Mouse (Mus musculus): ENCODE data around the gene Art4. TPM values are rescaled to one million over a fixed set of nuclear protein-coding genes. Genes with fewer than 3 reads are reported as not detected.

Art4 gene
- 0.06 TPM in 1 of 2 replicates, not detected in the other for polyA plus RNA-seq (2015; fragmentation: Nextera tagmentation; extraction: Ambion mirVana)

DNA sequence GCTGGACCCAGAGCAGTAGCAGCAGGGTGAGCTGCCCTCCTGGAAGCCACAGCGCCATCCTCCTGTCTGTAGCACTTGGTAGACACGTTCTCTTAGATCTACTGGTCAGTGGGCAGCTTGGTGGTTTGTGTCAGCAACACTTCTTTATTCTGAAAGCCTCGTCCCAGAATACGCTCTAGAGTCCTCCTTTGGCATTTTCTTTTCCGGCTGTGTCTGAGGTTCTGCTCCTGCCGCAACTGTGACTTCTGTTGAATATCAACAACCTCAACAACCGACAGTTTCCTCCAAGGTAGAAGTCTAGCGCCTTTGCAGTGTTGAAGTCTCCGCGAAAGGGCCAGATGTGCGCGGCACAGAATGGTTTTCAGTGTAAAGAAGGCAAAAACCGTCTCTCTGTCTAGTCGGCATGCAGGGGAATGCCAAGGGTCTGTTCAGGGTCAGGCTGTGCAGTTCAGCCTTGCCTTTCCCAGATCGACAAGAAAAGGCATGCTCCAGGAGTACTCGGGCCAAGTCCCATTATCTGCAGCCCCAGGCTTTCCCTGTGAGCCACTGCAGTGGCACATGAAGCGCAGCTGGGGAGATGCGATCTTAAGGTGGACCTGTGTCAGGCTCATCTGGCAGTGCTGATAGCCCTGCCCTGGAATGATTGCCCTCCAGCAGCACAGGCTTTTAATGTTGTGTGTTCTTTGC, at the start of gene Art4:
Art4 (minus strand) TSS at position 548 of the 687 bp plus-strand sequence.
- H3K4me1 ChIP-seq, result 0 out of 2 replicates have a peak, but pooled peaks cover 4% of the 10 kb centered on the region
- H3K27ac ChIP-seq (replicated peaks), result no peak within 1 kb of the TSS
- H3K27me3 ChIP-seq, result no peaks in the 10 kb centered on the region
- 80% methylated on average over 18 of the region's 18 CpGs for WGBS
- ATAC-seq (replicated peaks), result no peak
- H3K9me3 ChIP-seq, result no peaks in the 10 kb centered on the region
- H3K9ac ChIP-seq (replicated peaks), result no peak within 1 kb of the TSS
- H3K4me3 ChIP-seq, result no peak within 1 kb of the TSS
- no peaks in the 10 kb centered on the region for H3K36me3 ChIP-seq
- no peak within 1 kb of the TSS for H3K4me2 ChIP-seq (replicated peaks)

DNA sequence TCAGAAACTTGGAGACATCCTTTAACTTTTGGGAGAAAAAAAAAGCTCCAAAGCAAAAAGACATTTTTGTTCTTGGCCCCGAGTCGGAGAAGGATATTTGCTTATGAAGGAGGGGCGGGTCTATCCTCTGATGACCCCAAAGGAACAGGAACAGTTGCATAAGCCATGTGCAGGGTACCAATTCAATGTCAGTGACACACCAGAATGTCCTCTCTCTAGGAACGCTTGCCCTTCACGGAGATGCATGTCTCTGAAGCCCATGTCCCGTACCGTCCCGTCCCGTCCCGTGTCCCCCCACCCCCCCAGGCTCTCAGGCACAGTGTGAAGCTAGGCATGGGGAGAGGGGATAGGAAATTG, 49.4 kb upstream of the Art4 start:
- H3K4me1 ChIP-seq, result 0 out of 2 replicates have a peak, but pooled peaks cover 5% of the 10 kb centered on the region
- WGBS, result 89% methylated on average over 10 of the region's 10 CpGs
- H3K27ac ChIP-seq (replicated peaks), result no peak overlapping the region
- no peak overlapping the region for H3K4me2 ChIP-seq (replicated peaks)
- no peak overlapping the region for H3K9ac ChIP-seq (replicated peaks)
- ATAC-seq (replicated peaks), result no peak
- H3K27me3 ChIP-seq, result no peaks in the 10 kb centered on the region
- no peaks in the 10 kb centered on the region for H3K9me3 ChIP-seq
- H3K4me3 ChIP-seq, result no peak overlapping the region
- no peaks in the 10 kb centered on the region for H3K36me3 ChIP-seq

DNA sequence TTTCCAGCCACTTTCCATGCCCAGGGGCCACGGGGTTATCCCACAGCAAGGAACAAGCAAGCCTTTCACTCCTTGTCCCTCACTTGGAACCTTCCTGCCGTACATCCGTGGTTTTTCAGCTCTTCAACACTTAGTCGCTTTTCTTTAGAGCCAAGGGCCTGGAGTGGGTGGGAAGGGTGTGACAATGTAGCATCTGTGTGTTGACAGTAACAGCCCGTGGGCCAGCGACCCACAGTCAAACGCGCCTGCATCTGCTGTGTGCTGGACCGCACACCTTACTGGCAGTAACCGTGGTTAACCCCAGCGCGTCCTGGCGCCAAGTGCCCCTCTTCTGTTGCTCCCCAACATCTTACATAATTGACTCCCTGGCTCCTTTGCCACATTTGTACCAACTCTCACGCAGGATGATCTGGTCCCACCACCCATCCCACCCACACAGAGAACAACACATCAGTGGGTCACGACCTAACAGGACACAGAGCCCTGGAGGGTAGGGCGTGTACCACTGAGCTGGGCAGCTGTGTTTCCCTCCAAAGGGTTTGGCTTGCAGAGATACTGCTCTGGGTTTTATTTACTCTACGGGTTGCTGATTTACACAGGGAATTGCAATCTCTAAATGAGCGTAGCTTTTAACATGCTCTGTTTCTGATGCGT, 48.9 kb upstream of the Art4 start:
- Histone ChIP-seq H3K9me3 (no peaks in the 10 kb centered on the region), H3K9ac (replicated peaks) (no peak overlapping the region), H3K4me1 (0 out of 2 replicates have a peak, but pooled peaks cover 5% of the 10 kb centered on the region), H3K36me3 (no peaks in the 10 kb centered on the region), H3K4me2 (replicated peaks) (no peak overlapping the region), H3K27ac (replicated peaks) (no peak overlapping the region), H3K27me3 (no peaks in the 10 kb centered on the region), H3K4me3 (no peak overlapping the region)
- no peak for ATAC-seq (replicated peaks)
- 86% methylated on average over 19 of the region's 19 CpGs for WGBS

DNA sequence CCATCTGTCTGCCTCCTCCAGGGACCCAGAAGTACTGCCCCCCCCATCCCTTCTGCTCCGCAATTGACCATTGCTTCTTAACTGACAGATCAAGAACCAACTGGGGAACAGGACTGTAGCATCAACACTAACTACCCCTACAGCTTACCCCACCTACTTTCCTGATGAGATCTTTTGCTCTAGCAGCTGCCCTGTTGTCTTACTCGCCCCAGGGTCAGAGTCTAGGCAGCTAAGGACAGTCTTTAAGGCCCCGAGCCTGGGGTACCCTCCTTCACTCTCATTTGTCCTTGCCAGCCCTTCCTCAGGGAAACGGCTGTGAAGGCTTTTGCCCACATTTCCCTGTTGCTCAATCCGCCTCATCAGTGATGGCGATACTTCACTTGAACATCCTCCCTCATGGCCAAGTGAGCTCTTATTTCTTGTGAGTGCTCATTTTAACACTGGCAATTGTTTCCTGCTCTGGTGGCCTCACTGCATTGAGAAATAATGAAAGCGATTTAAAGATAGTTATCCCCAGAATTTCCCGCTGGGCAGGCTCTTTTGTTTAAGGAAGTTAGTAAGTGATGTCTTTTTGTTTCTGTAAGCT, 46.4 kb upstream of the Art4 start:
- H3K27me3 ChIP-seq, result no peaks in the 10 kb centered on the region
- H3K4me2 ChIP-seq (replicated peaks), result no peak overlapping the region
- no peak overlapping the region for H3K27ac ChIP-seq (replicated peaks)
- no peak overlapping the region for H3K4me3 ChIP-seq
- no peak overlapping the region for H3K9ac ChIP-seq (replicated peaks)
- ATAC-seq (replicated peaks), result no peak
- H3K4me1 ChIP-seq, result no peaks in the 10 kb centered on the region
- WGBS, result 64% methylated on average over 8 of the region's 8 CpGs
- no peaks in the 10 kb centered on the region for H3K36me3 ChIP-seq
- H3K9me3 ChIP-seq, result no peaks in the 10 kb centered on the region

DNA sequence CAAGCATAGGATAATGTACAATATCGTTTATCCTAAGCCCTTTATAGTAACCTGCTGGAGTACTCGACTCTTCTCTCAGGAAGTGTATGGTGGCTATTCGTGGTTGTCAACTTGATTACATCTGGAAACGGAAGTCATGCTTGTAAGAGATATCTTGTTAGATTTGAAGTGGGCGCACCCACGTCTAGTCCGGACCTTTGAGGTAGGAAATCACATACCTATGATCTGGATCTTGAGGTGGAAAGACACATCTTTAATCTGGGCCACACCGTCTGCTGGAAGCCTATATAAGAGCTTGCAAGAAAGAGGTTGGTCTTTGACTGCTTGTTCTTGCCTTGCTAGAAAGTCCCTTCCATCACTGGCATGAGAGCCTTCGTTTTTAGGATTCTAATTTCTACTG, 45.0 kb upstream of the Art4 start:
- Histone ChIP-seq H3K27ac (replicated peaks) (no peak overlapping the region), H3K36me3 (no peaks in the 10 kb centered on the region), H3K4me3 (no peak overlapping the region), H3K4me1 (no peaks in the 10 kb centered on the region), H3K4me2 (replicated peaks) (no peak overlapping the region), H3K27me3 (no peaks in the 10 kb centered on the region), H3K9ac (replicated peaks) (no peak overlapping the region), H3K9me3 (no peaks in the 10 kb centered on the region)
- ATAC-seq (replicated peaks), result no peak
- 93% methylated on average over 9 of the region's 9 CpGs for WGBS

DNA sequence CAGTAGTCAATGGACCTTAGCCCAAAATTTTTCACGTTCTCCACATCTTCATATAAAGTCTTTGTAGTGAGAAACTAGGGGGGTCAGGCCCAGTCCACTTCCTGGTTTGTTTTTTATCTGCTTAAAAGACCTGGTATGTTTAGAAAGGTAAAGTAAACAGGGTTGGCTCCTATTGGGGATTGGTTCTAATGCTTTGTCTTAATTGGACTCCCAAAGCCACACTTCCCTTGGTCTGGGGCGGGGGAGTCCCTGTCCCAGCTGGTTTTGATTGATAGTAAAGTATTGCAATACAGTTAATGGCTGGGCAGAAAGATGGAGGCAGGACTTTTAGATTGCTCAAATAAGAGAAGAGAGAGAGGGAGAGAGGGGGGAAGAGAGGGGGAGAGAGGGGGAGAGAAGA, 43.5 kb upstream of the Art4 start:
- 78% methylated on average over 2 of the region's 2 CpGs for WGBS
- Histone ChIP-seq H3K27me3 (no peaks in the 10 kb centered on the region), H3K9ac (replicated peaks) (no peak overlapping the region), H3K4me2 (replicated peaks) (no peak overlapping the region), H3K27ac (replicated peaks) (no peak overlapping the region), H3K4me1 (no peaks in the 10 kb centered on the region), H3K4me3 (no peak overlapping the region), H3K36me3 (no peaks in the 10 kb centered on the region), H3K9me3 (no peaks in the 10 kb centered on the region)
- no peak for ATAC-seq (replicated peaks)

DNA sequence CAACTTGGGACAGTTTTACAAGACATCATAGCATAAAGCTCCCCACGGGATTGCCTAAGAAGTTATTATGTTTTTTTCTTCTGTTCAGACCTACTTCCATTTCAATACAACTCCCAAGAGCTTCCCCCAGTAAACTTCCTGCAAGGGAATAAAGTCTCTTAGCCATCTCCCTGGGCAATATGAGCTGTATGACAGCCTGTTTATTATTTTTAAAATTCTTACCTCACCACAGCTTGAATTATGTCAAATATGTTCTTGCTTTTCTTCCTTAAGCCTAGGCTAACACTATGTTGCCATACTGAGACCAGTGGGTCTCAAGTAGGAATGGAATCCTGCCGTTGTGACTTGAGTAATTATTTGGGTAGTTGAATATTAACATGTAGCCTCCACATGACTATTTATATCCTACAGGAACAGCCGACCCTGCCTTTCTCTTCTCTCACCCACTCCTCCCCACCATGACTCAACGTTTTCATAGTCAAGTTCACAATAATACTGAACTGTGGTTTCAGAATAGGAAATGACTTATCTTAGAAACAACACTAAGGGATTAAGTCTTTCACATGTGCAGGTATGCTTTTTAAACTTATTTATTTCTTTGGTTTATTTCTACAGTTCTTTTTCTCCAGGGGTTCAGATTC, 43.0 kb upstream of the Art4 start:
- no peak overlapping the region for H3K4me2 ChIP-seq (replicated peaks)
- H3K27me3 ChIP-seq, result no peaks in the 10 kb centered on the region
- no peaks in the 10 kb centered on the region for H3K36me3 ChIP-seq
- no peak overlapping the region for H3K27ac ChIP-seq (replicated peaks)
- WGBS, result 85% methylated on average over 4 of the region's 4 CpGs
- H3K4me3 ChIP-seq, result no peak overlapping the region
- ATAC-seq (replicated peaks), result no peak
- no peak overlapping the region for H3K9ac ChIP-seq (replicated peaks)
- no peaks in the 10 kb centered on the region for H3K9me3 ChIP-seq
- H3K4me1 ChIP-seq, result no peaks in the 10 kb centered on the region

DNA sequence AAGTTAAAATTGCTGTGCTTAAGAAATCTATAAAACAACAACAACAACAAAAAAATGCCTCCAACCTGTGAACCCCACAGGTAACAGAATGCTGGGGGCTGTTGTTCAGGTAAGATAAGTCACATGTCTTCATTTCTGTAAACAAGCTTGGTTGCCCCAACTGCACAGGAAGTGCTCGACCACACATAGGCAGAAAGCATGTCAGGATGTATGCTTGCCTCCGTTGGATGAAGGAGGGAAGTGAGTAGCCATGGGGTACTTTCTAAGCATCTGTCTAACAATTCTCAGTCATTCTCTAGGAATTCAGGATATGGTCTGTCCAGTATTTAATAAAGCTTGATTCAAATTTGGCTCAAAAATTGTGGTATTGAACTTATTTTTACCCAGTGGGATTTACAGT, 41.4 kb upstream of the Art4 start:
- H3K4me3 ChIP-seq, result no peak overlapping the region
- H3K4me1 ChIP-seq, result no peaks in the 10 kb centered on the region
- 93% methylated on average over 2 of the region's 2 CpGs for WGBS
- no peaks in the 10 kb centered on the region for H3K36me3 ChIP-seq
- H3K27ac ChIP-seq (replicated peaks), result no peak overlapping the region
- no peaks in the 10 kb centered on the region for H3K27me3 ChIP-seq
- H3K9me3 ChIP-seq, result no peaks in the 10 kb centered on the region
- no peak overlapping the region for H3K4me2 ChIP-seq (replicated peaks)
- no peak overlapping the region for H3K9ac ChIP-seq (replicated peaks)
- ATAC-seq (replicated peaks), result no peak

DNA sequence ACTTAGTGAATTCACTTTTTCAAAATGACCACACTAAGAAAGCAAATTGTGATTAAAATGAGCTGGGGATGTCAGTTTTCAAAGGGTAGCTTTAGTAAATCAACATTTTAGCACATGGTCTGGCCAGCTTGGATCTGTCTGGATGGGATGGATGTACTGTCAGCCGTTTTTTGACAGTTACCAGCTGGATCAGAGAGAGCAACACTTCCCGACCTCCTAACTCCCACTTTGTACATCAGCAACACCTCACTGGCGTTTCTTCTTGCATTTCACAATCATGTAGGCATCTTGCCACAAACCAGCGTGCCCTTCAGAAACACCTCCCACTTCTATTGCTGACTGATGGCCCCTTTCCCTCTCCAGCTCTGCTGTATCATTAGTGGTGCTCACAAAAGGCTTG, 40.7 kb upstream of the Art4 start:
- Histone ChIP-seq H3K27me3 (no peaks in the 10 kb centered on the region), H3K4me1 (no peaks in the 10 kb centered on the region), H3K36me3 (no peaks in the 10 kb centered on the region), H3K4me2 (replicated peaks) (no peak overlapping the region), H3K4me3 (no peak overlapping the region), H3K9ac (replicated peaks) (no peak overlapping the region), H3K27ac (replicated peaks) (no peak overlapping the region), H3K9me3 (no peaks in the 10 kb centered on the region)
- WGBS, result 67% methylated on average over 4 of the region's 4 CpGs
- ATAC-seq (replicated peaks), result no peak

DNA sequence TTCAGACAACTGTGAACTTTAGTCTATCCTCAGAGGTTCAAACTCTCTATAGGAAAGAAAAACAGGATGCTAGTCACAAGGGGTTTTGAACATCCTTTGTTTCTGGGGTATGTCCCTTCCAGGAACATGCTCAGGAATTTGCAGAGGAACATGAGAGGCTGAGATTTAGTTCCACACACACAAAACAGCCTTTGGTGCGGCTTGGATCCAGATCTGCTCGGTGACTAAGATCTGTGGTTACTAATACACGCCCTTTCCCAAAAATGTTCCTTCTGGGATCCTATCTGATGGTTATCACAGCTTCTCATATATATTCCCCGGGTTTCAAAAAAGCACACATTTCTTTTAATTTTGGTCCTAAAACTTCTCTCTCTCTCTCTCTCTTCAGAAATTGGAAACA, 40.3 kb upstream of the Art4 start:
- H3K4me3 ChIP-seq, result no peak overlapping the region
- WGBS, result 90% methylated on average over 4 of the region's 4 CpGs
- H3K9ac ChIP-seq (replicated peaks), result no peak overlapping the region
- no peak for ATAC-seq (replicated peaks)
- H3K4me2 ChIP-seq (replicated peaks), result no peak overlapping the region
- no peaks in the 10 kb centered on the region for H3K27me3 ChIP-seq
- H3K9me3 ChIP-seq, result no peaks in the 10 kb centered on the region
- no peaks in the 10 kb centered on the region for H3K36me3 ChIP-seq
- no peaks in the 10 kb centered on the region for H3K4me1 ChIP-seq
- H3K27ac ChIP-seq (replicated peaks), result no peak overlapping the region

DNA sequence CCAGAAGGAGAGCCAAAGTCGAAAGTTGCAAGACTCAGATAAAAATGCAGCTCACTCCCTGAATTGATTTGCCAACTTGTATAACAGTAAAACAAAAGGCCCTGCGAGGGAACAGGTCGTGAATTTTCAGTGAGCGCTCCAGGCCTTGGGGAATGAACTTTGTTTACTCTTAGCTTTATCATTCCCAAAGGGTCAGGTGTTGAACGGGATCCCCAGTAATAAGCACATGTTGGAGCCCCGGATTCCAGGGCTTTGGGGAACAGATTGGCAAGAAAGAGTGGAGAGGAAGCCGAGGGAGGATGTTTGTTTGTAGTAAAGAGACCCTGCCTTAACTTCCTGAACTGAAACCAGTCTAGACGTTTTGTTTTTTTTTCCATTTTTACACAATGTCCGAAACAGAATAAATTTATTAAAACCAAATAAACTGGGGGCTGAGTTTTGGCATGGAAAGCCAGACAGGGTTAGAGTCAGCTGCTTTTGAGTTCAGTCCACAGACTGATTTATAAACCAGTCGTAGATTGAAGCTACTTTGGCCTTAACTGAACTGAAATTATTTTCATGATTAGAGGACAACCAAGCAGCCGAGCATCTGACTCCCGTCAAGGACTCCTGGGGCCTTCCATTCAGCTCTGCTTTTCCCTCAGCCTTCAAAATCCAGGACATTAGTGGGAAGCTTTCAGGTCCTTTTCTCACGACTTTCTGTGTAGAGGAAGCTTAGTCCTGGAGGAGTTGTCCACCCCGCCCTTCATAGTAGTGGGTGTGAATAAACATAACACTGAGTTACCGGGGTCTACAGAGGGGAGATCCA, 37.2 kb upstream of the Art4 start:
- Histone ChIP-seq H3K9ac (replicated peaks) (no peak overlapping the region), H3K4me3 (no peak overlapping the region), H3K27ac (replicated peaks) (no peak overlapping the region), H3K27me3 (no peaks in the 10 kb centered on the region), H3K4me2 (replicated peaks) (no peak overlapping the region), H3K4me1 (no peaks in the 10 kb centered on the region), H3K36me3 (no peaks in the 10 kb centered on the region), H3K9me3 (no peaks in the 10 kb centered on the region)
- WGBS, result 72% methylated on average over 15 of the region's 15 CpGs
- ATAC-seq (replicated peaks), result no peak

DNA sequence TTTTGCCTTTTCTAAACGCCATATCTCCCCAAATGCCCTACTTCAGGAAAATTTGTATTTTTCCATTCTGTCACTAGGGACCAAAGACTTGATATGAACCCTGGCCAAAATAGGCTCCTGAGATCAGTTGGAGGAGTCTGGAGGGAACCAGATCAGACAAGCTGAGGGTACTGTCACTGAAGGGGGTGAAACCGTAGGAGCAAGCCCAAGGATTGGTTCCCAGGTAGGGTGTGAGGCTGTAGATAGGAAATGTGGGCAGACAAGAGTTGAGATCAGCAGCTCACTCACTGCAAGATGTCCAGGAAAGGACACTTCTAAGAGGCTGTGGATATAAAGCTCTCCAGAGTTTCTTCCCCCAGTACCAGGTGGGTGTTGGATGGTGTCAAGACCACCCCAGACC, 34.5 kb upstream of the Art4 start:
- H3K4me2 ChIP-seq (replicated peaks), result no peak overlapping the region
- H3K4me1 ChIP-seq, result no peaks in the 10 kb centered on the region
- no peaks in the 10 kb centered on the region for H3K36me3 ChIP-seq
- no peak overlapping the region for H3K4me3 ChIP-seq
- H3K9me3 ChIP-seq, result no peaks in the 10 kb centered on the region
- ATAC-seq (replicated peaks), result no peak
- 89% methylated on average over 2 of the region's 2 CpGs for WGBS
- H3K27me3 ChIP-seq, result no peaks in the 10 kb centered on the region
- H3K9ac ChIP-seq (replicated peaks), result no peak overlapping the region
- H3K27ac ChIP-seq (replicated peaks), result no peak overlapping the region
